Mouse (Mus musculus) left cerebral cortex, adult 8-10 months (tissue): ENCODE data around the gene Ppp1cb. TPM values are rescaled to one million over a fixed set of nuclear protein-coding genes. Genes with fewer than 3 reads are reported as not detected.

Source experiments
- DNase-seq, 2 experiments: peaks; one replicate each; pipeline ENCODE4 v3.0.0; 2022; ENCODE audit warnings: low spot score in 2 of 2
- total RNA-seq, 4 experiments: library from RNA; stranded (reverse); gene quantifications; 2 replicates each; pipeline ENCODE4 v1.2.4; 2022

Ppp1cb gene
- total RNA-seq, 4 experiments from 2014 or later = 369 to 425 (median 401) TPM

DNA sequence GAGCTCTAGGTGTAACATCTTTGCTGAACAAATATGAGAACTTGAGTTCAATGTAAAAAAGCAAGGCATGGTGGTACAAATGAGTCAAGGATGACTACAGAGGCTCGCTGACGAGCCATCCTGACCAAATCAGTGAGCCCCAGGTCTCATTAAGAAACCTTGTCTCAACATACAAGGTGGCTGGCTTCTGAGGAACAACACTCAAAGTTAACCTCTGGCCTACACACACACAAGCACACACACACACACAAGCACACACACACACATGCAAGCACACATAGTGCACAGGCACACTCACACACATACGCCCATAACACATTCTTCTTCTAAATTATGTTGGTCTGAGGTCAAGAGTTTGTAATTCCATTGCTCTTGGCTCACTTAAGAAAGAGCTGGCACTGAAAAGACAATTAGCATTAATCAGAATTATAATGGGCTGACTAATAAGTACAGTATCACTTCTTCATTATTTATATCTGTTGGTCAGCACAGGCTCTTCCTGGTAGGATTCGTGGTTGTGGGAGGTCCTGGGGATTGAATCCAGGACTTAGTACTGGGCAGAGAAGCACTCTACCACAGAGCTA is 16.6 kb upstream of the Ppp1cb start:
- no peak for DNase-seq

DNA sequence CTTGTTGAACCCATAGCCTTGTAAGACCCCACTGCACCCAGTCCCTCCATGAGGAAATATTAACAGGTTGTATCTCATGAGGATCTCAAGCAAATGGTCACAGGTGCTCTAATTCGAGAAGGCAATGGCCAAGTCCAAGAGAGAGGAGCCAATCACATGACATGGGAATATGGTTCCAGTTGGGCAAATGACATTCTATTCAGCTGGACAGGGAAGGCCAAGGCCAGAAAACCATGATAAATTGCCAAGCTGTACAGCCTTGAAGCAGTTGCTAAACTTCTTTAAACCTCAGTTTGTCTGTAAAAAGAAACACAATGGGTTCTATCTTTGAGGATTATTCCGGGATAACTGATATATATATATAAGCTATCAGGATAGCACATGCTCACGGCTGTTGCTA is 14.7 kb upstream of the Ppp1cb start:
- DNase-seq = no peak

DNA sequence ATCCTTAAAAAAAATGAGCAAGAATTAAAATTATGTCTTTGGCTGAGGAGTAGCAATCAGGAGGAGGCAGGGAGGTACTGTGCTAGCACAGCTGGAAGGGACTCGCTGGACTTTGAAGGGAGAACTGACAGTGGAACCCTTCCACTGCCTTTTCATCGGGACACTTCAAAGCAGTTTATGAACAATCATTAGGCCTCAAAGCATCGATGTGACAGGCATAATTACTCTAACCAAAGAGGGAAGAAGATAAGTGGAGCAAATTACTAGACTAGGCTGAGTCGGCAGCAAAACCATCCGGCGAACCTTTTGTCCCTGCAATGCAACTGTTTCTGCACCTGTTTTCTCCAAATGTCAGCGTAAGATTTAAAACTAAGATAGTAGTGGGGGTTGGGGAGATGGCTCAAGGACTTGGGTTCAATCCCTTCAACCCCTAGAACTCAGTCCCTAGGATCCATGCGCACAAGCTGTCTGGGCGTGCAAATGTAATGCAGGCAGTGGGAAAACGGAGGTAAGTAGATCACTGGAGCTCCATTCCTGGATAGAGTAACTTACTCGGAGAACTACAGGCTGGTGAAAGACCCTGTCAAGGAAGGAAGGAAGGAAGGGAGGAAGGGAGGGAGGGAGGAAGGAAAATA is 13.2 kb upstream of the Ppp1cb start:
- DNase-seq = no peak

DNA sequence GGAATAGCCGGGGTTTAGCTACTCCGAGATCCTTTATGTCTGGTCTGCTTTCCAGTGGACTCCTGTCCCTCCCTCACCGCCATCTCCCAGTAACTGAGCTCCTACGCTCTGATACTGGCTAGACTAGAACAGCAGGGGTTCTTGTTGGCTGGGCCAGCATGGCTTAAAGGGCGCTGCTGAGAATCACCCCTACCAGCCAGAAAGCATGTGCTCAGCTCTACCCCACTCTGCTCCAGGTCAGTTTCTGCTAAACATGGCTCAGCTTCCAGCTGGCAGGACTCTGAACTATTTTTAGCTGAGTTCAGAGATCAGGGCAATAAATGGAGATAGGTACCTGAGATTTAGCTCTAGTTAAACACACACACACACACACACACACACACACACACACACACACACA is 12.2 kb upstream of the Ppp1cb start:
- DNase-seq = no peak

DNA sequence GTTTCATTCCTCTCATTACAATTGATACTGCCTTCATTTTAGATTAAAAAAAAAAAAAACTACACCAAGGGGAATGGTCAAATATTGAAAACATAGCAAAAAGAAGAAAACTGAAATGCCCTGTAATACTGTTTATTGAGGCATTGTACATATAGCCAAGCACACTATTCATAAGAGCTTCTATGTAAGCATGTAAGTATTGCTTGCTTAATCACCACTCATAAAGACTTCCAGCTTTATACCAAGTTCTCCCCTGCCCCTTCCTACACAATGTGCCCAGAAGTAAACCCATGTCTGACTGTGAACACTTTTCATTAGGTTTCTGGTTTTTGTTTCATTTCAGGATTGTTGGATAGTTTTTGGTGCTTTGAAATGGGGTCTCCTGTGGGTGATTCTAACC is 11.8 kb upstream of the Ppp1cb start:
- DNase-seq = no peak

DNA sequence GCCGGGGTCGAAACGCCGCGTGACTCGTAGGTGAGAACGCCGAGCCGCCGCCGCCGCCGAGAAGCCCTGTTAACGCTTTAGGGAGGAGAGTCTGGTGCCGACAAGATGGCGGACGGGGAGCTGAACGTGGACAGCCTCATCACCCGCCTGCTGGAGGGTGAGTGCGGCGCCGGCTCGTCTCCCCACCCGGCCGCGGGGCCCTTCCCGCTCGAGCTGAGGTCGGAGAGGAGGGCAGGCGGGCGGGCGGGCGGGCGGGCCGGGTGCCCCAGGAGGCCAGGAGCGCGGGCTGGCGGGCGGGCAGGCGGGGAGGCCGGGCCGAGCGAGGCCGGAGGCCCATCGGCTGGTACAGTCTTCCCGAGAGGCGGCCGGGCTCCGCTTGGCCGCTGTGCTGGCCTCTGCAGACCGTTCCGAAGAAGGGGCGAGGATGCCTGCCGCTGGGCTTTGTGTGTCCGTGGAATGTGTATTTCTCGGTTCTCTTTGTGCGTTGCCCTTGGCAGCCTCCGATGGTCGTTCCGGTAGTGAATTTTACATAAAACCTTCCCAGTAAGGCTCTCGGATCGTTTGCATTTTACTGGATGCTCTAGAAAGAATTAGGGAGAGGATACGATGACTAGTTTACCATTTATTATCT is 723 bp downstream of the Ppp1cb start:
- peak; percentile 10 to 37 for DNase-seq

DNA sequence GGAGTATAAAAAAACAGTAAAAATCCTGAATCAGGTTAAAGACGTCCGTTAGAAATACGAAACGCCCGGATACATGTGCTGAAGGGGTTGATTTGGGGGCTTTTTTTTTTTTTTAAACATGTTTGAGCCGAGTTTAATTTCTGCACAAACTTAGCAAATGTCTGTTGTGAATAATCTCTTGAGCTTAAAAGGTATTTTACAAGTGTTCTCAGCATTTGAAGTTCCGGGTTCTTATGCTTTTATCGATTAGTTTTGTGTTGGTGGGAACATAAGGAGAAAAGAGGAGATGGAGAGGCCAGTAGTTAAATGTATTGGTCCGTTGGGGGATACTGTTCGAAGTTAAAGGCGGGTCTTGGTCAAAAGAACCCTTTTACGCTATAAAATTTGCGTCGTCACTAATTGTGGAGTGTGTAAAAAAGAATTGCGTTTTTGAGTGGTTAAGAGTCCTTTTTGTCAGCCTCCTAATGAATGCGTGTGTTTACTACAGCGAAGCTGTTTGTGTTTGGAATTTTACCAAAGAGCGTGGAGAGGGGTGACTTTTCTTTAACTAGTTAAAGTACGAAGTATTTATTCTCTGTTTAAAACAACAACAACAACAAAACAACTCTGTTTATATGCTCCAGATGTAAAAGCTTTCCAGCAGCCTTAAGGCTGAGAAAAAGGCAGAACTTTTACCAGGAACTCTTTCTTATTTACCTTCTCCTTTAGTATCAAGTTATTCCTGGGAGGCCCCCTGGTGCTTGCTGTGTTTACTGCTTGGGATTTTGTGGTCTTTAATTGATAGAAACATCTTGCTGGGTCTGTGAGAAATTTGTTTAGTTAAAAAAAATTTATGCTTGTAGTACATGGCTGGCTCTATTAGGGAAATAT is 1.5 kb downstream of the Ppp1cb start:
- DNase-seq = no peak

DNA sequence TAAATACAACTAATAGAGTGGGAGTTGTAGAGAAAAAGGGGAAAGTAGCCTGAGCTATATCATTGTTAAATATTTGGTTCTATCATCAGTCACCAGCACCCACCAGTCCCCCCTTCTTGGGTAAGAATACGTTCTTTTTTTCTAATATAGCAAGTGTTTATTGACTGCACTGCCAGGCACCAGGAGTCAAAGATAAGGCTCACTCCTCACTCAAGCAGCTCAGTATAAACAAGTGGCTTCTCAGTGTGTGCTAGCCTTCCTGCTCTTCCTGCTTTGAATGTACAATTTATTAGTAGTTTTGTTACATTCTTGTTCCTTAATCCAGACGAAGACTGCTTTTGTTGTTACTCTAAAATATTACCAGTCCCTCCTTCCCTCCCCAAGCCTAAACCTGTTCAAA is 2.3 kb downstream of the Ppp1cb start:
- DNase-seq = no peak

DNA sequence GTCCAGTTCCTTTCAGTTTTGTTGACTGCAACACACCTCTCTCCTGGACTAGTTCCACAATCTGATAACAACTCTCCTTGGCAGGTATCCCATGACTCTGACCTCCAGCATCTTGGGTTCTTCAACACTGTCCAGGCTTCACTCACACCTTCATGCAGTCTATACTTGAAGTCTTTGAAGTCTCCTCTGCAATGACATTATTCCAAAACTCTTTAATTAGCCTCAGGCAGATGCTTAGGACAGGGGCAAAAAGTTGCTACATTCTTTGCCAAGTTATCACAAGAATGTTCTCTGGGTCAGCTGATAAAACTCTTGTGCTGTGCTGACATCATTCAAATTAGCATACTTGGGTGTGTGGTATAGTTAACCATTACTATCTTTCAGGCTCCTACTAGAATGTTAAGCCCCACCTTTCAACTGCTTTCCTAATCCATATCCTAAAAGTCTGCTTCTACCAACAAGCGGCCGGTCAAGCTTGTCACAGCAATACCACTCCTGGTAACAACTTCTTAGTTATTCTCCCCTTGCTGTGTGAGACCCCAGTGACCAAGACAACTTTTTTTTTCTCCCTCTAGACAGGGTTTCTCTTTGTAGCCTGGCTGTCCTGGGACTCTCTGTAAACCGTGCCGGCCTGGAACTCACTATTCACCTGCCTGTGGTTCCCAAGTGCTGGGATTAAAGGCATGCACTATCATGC is 13.8 kb downstream of the Ppp1cb start:
- DNase-seq = no peak

DNA sequence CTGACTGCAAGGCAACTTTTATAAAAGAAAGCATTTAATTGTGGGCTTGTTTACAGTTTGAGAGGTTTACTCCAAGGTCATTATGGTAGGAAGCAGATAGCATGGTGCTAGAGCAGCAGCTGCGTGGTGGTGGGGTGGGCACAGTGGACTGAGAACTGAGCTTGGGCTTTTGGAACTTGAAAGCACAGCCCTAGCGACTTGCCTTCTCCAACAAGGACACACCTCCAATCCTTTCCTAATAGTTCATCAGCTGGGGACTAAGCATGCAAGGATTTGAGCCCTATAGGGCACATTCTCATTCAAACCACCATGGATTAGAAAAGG is 14.3 kb downstream of the Ppp1cb start:
- no peak for DNase-seq

DNA sequence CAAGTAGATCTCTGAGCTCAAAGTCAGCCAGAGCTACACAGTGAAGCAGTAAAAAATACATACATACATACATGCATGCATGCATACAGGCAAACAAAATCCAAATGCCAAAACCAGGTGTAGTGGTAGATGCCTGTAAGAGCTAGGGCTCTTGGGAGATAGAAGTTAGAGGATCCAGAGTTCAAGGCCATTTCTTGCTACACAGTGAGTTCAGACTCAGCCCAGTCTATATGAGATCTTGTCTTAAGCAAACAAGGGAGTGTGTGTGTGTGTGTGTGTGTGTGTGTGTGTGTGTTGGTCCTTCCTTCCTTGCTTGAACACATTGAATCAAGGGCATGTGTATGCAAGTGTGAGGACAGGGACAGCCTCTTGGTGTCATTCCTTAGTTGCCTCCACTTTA is 17.9 kb downstream of the Ppp1cb start:
- DNase-seq = no peak

DNA sequence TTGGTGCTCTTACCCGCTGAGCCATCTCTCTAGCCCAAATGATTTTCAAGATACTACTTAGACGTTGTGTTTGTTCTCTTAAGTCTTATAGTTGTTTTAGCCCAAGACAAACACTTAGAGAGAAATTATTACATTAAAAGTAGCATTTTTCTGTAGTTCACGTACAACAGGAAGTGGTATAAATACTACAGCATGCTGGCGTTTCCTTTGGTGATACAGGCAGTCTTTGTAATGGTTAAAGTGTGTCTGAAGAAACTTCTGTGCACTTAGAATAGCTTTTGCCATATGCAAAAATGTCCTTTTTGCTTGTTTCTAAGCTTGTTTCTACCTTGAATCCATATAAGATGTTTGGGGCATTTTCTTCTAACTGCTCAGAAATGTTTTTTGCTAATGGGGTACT is 20.3 kb downstream of the Ppp1cb start:
- no peak for DNase-seq

DNA sequence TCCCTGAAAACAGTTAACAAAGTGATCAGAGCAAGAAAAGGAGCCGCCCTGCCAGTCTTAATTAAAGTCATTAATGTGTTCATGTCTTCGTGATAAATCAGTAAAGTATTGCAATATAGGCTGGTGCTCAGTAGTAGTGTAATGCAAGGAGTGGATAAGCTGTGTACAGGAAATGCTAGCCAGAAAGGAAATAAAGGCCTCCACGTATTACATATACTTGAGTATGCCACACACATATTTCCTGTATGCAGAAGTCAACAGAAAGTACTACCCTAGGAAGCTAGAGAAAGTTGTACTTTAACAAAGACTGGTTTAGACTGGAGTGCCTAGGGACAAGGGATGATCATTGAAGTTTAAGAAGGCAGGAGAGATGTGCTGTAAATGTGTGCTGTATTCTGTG is 26.8 kb downstream of the Ppp1cb start:
- DNase-seq = no peak

DNA sequence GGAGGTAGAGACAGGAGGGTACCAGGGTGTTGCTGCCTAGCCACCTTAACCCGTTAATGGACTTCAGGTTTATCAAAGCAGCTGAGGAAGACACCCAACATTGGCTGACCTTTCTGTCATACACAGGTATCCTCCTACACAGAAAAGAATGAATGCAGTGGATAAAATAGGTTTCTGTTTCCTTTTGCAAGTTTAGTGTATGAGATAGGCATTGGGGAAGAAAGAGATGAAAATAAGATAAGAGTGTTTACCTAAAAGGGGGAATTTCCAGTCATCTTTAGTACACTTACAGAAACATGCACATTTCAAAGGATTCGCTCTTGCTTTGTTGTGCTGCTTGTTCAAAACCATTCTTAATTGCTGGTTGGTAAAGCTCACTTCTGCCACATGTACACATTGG is 29.4 kb downstream of the Ppp1cb start:
- DNase-seq = no peak

DNA sequence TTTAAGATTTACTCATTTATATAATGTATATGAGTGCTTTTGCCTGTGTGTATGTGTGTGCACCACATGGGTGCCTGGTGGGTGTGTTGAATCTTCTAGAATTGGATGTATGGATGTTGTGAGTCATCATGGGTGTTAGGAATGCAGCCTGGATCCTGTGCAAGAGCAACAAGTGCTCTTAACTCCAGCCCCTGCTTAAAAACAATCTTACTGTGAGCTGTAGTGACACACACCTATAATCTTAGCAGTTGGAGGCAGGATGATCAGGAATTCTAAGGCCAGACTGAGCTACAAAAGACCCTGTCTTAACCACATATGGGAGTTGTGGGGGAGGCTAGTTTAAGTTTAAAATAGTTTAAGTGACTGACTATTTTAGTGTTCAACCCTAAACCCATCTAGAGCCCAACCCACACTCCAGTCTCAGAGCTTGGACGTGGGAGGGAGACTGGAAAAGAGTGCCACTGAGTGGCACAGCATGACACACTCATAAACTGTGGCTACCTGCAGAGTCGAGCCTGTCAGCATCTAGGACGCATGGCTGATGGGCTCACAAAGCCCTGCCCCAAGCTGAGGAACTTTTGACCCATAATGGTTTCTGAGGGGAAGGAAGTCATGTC is 35.5 kb downstream of the Ppp1cb start:
- peak in 1 of 2 experiments; percentile 81 for DNase-seq

DNA sequence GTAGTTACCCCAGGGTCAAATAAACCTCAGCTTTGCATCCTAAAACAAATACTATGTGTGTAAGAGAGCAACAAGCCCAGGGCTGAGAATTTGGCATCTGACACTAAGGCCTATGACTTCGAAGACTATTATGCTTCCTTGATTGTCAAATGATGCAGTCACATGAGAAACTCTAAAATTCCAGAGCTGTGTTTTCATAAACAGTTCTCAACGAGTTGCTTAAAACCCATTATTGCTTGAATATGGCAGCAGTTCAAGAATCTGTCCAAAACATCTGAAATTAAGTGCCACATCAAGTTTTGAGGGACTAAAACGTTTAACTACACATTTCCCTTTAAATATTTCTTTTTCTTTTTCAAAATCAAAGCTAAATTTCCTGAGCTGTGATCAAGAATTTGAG is 50.1 kb downstream of the Ppp1cb start:
- no peak for DNase-seq

DNA sequence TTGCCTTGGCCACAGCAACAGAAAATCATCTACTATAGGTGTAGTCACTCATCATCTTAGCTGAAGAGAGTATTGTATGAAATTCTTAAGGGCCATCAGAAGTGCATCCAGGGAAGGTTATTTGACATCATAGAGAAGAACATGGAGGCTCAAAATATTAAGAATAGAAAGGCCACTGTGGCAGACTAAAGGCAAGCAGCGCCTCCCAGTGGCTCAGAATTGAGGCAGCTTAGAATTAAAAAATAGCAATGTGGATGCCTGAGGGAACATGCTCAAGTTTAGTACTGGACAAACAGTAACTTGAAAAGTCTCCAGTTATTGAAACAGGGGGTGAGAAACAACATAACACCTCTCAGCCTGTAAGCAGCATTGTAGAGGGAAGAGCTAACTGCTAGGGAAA is 61.7 kb downstream of the Ppp1cb start:
- peak in 1 of 2 experiments; percentile 17 for DNase-seq

DNA sequence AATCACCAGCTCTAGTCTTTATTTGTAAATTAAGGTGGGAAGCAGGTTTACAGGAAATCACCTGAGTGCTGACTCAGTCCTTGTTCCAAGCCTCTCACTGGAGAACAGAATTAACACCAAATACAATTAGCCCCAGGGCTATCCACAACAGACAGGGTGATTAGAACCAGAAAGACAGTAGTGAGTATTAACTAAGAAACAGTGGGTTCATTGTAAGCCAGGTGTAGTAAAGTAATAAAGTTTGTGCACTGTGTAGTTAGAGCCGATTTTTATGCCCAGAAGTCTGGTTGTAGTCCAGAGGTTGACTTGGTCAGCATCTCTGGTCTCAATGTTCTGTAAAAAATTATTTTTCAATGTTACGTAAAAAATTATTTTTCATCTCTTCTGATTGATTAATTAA is 90.8 kb downstream of the Ppp1cb start:
- DNase-seq = no peak

DNA sequence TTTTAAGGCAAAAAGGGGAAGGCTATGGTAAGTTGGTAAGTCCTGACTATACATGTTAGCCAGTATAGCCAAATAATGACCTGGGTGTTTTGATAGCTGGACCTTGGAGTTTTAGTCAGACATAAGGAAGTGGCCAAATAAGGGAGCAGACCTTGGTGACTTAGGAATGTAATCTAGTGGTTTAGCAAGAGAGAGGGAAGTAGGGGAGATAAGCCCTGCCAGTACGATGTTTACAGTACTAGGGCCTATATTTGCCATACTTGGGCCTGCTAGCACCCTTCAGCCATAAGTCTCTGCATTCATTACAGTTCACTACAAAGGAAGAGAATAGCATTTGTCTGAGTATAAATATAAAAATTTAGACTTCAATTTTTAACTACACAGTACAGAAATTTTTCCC is 106.1 kb downstream of the Ppp1cb start:
- no peak for DNase-seq
